Mouse (Mus musculus) thymus, adult 2 months (tissue): Measurements from ENCODE around the gene Svbp.

Experiments used
- CTCF ChIP-seq: fragments of 200-500 bp; IDR thresholded peaks from 2 replicates; pipeline ENCODE4 v1.5.1; 2012; ENCODE audit warnings: mild to moderate bottlenecking, control low read depth, low read length, moderate library complexity, borderline replicate concordance; ENCODE audit not compliant: control insufficient read depth, poor library complexity, insufficient read depth; ENCODE audit errors: extremely low read depth
- POLR2A ChIP-seq: fragments of 200-500 bp; IDR thresholded peaks from 2 replicates; pipeline ENCODE4 v1.6.1; 2012; ENCODE audit warnings: mild to moderate bottlenecking, low read length, control low read depth, moderate library complexity; ENCODE audit not compliant: control insufficient read depth, poor library complexity, insufficient read depth; ENCODE audit errors: extremely low read depth

- no peak for TF ChIP-seq POLR2A
- TF ChIP-seq CTCF, result no peak
Observed at GRCm38 (mm10) chr4:119234348-119234747, 39.2 kb downstream of the Svbp start.
